Mouse (Mus musculus) layer of hippocampus, adult 9-10 months (tissue): Measurements from ENCODE around the gene Slc2a9.
A peak's percentile ranks its signal among the peaks of the same experiment; 100 is the strongest.

Source experiments
- DNase-seq: peaks from one replicate; pipeline ENCODE4 v3.0.0; 2022; ENCODE audit warnings: low spot score

The Slc2a9 gene

DNA sequence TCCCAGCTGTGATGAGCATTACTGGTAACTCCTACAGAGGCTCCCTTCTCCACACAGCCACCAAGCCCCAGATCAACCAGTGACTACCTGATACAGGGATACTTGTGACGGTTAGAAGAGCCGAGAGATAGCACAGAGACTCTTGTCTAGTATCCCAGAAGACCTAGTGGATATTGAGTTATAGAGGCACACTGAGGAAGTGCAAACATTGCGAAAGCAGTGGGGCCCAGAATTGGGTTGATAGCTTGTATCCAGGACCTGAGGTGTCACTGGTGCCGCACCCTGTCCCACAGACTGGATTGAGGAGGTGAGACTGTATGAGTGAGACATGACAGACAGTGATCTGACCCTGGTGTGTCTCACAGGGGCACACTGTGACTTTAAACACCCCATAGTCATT lies at the start of gene Slc2a9:
TSS of gene Slc2a9 (minus strand) at position 152 of the 400 bp plus-strand sequence.
- DNase-seq: no peak

DNA sequence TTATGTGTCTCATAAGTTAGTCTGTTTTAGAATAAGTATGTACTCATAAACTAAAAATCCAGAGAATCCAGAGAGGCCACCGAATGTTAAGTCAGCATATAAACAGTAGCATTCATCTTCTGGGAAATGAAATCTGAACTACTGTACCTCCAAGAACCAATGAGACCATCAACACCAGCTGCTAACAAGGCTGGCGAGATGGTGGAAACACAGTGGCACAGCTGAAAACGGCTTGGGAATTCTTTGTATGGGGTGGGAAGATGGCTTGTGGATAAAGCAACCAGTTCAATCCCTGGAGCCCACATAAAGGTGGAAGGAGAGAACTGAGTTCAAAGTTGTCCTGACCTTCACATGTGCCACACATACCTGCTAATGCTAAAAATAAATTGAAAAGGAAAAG lies 49.7 kb upstream of the Slc2a9 start:
- no peak for DNase-seq

DNA sequence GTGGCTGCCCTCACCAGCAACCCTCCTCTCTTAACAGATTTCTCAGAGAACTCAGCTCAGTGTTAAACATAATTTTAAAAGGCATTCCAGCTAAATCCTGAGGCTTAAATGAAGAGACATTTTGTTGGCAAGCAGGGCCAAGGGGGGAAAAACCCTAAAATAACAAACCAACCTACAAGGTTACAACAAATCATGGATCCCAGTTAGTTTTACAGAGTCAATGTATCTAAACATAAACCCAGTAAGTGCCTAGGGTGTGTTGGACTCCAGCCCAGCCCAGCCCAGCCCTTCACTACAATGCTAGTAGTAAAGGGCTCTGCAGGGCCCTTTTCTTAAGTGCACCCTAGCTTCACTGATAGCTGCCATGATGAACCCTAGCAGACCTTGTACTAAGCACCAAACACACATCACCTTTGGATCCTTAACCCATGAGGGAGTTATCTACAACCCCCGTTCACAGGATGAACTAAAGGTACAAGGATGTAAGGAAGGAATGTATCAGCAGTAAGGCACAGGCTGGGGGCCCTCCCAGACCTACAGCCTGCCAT lies 47.4 kb upstream of the Slc2a9 start:
- DNase-seq: no peak

DNA sequence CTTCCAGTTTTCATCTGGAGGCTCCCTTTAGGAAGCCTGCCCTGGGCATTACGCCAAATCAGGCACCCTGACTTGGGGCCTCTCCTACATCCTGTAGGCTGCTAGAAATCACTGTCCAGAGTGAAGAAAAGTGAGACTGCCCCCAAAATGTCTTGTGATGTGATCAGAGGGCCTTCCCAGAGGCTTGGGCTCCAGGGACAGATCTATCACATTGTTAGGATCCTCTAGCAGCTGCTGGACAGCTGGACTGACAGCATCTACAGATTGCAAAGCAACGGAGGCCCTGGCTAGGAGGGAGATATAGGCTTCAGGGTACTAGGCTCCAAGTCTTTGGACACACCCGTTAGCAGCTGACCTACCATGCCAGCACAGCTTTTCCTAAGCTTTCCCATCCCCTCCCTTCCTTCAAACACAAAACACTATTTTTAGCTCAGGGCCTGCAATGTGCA lies 46.5 kb upstream of the Slc2a9 start:
- DNase-seq: no peak

DNA sequence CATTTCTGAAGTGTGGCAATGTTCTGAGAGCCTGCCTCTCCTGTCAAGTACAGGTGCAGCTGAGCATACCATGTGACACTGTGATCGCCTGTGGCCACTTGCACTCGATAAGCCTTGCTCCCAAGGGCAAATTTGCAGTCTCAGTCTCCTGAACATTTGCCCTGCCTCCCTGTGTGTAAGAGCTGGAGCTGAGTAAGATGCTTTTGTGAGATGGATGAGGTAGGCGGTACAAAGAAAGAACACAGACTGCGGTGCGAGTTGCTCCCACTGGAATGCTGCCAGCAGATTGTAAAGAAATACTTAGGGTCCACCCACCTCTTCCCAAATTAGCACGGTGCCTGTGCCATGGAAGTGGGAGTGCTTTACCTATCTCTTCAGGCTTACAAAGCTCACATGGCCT lies 44.4 kb upstream of the Slc2a9 start:
- no peak for DNase-seq

DNA sequence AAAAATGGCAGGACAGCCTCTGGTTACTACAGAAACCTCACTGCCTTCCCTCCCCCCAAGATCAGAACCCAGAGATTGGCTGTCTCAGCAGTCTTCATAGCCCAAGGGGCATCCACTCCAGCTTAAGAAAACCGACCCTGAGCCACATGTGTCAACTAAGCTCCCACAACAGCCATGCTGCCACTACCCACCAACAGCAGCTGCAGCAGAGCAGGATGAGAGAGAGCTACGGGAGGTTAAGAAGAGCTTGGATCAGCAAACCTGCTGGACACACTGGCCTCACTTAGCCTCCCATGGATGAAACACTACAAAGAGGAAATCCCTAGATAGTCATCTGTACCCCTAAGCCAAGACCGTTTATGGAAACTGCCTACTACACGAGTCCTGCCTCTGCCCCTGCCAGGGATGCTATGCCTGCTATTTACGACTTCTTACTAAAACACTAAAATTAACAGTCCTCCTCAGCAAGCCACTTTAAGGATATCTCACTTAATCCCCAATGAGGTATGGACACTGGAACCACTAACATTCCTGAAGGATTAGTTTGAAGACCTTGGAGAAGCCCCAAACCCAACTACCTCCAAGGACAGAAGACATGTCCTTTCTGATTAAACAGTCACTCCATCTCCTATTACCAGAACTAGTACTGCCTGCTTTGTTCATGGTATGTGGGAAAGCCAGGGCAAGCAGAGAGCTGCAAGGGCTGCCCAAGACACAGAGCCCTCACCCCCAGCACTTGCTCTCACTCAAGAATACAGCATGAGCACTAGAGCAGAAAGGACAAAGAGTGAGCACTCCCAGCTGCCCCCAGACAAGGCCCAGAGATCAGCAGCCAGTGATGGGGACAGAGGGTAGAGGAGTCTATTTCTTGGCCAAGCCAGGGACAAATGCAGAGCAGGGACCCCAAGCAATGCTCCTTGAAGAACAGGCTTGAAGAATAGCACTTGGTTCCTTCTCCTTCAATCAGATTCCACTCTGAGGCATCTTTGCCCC lies 41.8 kb upstream of the Slc2a9 start:
- DNase-seq: no peak

DNA sequence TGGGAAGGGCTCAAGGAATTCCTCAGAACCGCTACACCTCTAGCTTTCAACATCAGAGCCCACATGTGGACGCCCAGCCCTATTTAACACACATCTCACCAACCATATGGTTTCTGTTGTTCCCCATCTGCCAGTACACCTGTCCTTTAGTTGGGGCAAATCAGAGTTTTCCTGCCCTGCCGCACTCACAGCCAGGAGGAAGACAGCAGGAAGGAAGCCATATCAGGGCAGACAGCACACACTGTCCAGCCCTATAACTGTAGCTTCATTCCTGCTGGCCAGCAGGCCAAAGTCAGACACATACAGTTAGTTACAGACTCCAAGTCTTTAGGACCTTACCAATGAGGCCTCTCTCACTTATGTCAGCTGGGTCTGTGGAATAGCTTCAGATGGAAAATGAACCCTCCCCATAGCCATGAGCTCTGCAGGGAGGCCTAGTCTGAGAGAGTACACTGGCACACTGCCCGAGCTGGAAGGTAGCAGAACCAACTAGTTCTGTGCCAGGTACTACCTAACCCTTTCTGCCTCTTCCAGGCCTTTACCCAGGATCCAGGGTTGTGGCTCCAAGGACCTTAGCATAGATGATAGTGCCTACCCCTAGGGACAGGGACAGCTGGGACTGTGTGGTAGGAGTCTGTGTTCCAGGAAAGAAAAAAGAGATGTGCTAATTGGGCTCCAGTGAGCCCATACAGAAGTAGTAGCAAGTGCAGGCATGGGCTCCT lies 40.7 kb upstream of the Slc2a9 start:
- no peak for DNase-seq

DNA sequence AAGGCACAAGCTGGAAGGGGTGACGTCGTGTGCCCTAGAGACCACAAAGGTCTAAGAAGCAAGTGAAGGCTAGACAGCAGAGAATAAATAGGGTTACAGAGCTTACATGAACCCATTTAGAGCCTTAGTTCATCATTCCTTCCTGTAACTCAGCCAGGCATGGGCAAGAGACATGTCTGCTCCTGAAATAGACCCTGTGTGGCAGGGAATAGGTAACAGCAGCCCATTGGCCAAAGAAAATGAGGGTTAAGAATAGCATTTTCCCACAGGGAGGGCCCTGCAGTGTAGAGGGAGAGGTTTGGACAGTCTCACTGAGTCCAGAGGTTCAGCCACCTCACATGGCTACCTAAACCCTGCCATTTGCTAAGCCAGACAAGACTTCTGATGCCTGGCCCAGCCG lies 38.8 kb upstream of the Slc2a9 start:
- DNase-seq: no peak

DNA sequence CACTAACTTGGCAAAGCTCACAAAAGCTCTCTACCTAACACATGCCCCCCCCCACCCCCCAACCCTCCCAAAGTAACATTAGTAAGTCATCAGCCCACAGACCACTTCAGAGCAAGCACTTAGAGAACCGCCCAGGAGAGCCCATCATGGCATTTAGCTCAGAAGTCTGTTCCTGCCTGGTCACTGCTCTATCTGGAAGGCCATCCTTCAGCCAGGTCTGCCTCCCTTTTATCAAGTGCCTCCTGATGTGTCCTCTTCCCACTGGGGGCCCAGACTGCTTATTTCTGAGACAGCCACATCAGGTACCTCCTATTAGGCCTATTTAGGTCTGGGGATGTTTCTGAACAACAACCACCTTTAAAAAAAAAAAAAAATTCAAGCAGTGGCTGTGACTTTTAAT lies 38.0 kb upstream of the Slc2a9 start:
- no peak for DNase-seq

DNA sequence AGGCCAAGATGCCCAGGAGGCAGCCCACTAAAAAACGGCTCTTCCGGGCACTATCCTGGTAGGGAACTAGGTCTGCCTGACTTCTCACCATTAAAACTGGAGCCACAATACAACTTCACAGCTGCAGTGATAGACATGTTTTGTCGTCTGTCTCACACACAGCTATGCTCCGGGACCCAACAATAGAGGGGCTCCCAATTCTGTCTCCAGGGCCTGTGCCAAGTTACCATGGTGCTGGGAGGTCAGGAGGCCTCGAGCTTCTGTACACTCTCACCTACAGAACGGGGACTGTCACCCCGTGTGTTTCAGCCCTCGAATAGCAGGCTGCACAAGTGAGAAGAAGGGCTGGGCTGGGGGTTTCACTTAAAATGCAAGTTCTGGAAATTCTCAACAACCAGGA lies 35.6 kb upstream of the Slc2a9 start:
- no peak for DNase-seq

DNA sequence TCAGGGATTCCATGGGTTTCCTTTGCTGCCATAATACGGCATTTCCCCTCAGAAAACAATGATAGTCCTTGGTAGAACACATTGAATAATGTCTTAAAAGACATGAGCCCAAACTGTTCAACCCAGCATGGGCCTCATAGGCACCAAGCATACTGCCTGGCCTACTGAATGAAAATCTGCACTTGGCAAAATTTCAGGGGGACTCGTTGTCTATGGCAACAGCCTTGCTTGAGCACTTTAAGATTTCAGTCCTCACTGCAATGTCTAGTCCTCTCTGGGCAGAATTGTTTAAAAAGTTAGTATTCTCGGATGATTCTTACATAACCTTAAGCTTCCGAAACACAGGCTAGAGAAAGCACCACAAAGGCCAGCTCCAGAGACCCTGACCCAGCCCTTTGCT lies 34.9 kb upstream of the Slc2a9 start:
- no peak for DNase-seq

DNA sequence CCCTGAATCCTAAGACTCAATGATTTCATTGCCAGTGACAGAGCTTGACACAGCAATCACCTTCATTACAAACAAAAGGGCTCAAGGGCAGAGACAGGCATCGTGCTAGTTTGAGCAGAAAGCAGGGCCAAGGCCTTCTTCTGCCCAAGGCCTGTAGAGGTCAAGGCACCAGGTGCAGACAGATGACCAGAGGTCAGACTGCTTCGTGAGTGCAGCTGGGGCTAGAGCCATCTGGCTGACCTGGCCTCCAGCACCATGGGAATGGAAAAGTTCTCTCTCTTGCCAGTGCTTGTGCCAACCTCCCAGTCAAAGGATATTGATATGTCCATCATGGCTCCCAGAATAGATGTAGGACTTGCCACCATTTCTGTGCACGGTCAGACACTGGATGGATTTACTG lies 33.9 kb upstream of the Slc2a9 start:
- no peak for DNase-seq

DNA sequence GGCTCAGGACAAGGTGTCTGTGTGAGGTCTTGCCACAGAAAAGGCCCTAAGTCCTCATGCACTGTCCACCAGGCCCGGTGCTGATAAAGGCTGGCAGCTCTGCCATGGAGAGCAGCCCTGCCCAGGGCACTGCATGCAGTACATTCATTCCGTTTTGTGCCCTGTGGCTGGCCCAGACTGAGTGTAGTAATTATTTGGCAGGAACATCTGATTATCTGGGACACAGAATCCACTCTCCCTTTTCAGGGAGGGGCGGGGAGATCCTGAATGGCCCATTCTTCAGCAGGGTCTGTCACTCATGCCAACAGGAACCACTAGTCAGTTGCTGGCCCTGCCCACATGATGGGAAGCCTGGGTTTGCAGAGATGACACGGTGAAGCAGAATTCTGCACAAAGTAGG lies 29.1 kb upstream of the Slc2a9 start:
- DNase-seq: peak; percentile 63

DNA sequence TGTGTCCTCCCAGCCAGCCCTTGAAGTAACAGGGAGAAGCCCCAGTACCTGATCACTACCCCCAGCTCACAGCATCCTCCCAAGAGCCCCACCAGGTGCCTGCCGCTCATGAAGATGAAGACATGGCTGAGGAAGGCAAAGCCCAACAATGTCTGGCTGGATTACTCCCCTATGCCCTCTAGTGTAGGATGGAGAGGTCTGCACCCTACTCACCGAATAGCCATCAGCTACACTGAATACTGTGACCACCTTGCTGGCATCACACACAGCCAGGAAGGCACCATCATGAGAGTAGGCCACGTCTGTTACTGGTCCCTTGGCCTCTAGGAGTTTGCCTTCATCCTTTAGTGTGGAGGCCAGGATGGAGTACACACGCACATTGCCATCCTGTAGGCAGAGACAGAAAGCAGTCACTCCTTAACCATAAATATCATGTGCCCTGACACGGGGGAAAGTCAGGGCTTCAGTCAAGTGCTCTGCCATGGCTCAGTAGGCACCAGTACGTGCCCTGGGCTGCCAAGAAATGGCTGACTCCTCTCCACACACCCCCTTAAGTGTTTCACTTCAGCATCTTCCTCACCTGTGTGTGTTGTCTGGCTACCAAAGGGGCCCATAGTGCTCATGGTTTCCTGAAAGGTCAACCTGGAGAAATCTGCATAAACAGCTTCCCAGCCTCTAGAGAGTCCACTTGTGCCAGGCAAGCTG lies 26.9 kb upstream of the Slc2a9 start:
- DNase-seq: no peak

DNA sequence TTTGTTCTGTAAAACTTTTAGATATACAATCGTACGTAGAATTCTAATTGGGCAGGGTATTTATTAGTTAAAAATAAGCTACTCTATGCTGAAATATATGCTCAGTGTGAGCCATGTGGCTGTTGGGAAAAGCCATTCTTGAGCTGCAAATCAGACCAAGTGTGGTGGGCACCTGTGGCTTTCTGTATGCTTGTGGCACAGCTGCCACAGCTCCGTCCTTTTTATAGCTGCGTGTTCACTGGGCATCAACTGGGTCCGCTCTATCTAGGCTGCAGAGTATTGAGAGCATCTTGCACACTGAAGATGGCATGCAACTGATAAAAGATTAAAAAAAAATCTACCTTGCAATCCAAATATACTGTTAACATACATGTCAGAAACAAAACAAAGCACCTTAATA lies 20.0 kb upstream of the Slc2a9 start:
- DNase-seq: no peak

DNA sequence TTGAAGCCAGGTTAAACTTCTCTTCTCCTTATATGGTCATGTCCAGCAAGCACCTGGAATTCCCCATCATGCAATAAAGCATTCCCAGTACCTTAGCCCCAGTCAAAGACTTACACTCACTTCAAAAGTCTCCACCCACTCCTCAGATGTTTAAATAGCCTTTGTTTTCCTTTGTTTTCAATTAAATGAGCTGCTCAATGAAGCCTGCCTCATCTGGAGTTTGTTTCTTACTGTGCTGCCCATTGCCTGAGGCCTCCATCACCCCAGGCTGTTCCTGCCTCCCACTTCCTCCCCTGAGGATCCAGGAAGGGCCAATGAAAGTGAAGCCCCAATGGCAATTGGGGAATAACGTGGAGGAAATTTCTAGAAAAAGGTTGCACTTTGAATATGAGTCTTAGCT lies 17.9 kb upstream of the Slc2a9 start:
- no peak for DNase-seq

DNA sequence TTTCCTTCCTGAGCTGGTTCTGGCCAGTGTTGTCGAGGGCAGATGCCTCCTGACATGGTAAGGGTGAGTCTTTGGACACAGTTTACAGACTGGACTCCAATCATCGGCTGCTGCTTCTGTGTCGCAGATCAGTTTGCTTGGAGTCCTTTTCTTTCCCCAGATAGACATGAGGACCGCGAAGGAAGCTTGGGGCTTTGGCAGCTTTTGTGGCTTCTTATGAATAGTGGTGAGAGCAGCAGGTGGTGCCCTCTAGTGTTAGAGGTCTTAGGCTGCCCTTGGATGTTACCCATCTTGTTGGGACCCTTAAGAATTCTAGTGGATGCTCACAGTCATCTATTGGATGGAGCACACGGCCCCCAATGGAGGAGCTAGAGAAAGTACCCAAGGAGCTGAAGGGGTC lies 13.3 kb upstream of the Slc2a9 start:
- DNase-seq: peak; percentile 58

DNA sequence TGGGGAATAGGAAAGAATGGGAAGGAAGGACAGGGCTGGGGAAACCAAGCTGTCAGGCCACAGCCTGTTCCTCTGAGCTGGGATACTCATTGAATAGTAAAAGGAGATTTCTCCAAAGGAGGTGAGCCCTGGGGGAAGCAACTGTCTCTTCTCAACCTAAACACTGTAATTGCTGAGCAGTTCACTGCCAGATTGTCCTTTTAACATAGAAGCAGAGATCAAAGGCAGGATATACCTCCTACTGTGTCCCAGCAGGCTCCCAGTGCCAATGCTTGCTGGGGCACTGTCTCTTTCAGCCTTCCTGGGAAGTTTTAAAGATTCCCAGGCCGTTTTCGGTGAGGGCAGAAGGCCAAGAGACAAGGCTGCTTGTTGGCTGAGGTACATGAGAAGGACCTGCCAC lies 10.0 kb upstream of the Slc2a9 start:
- DNase-seq: no peak

DNA sequence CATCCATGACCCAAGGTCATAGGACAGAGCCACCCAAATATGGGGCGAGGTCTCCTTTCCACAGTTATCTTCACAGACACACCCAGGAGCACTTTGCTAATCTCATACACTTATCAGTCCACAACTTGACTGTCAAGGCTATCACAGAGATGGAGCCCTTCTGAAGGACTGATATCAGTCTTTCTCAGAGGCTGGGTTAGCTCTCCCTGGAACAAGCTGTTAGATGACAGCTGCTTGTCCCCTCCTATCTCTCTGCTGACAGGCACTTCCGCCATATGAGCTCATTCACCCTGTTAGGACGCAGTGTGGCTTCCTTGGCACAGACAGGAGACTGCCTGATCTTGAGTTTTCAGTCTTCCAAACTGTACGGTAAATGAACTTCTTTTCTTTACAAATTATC lies 6.6 kb upstream of the Slc2a9 start:
- DNase-seq: no peak

DNA sequence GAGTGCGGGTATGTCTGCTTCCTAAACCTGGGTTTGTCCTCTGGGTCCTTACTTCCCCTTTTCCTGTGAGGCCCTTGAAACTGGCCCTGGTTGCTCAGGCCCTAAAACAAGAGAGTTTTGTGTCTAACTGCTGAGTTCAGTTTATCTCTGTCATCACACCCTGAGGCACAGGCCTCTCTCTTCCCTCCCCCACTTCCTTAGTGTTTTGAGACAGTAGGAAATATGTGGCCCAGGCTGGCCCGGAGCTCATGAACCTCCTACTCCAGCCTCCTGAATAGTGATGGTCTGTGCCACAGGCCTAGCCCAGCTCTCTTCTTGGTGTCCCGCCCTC lies 2.5 kb upstream of the Slc2a9 start:
- no peak for DNase-seq

DNA sequence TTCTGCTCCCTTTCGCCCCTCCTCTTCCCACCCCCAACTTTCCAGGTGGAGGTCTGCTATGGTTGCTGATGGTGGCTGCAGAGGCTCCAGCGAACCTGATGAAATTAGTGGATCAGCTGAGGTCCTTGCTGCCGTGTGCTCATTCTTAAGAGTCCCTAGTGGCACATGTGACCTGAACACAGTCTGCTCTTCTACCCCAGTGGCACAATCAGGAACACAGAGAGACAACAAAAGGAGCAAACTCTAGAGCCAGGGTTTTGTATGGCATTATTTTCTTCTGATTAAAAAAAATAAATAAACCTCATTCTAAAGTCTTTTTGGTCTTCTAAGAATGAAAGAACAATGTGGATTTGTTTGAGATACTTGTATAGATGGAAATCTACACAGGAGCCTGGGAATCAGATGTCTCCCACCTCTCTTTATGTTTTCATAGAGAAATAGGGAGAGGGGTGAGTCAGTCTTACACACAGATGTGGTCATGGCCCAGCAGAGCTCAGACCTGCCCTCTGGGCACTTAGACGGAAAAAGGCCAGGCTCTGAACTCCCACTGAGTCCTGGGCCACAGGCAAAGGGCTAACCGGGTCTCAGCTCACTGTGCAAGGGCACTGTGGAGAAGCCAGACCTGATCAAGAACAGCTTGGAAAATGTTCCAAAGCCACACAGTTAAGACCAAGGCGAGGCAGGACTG lies 1.9 kb upstream of the Slc2a9 start:
- no peak for DNase-seq

DNA sequence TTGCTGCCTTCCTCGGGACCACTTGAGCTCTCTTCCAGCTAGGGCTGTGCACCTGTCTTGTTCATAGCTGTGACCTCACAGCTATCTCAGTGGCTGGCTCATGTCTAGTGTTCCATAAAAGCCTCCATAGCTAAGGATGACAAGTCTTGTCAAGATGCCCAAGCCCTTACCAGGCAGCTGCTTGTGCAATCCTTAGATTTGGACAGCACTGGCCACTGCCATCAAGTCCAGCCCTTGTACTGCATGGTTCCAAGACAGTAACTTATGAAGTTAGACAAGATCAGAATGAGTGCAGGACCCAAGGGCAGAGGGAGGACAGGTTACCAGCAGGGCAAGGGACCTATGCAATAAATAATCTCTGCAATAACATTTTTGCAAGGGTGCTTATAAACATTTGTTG lies 1.2 kb upstream of the Slc2a9 start:
- DNase-seq: no peak
